Mouse (Mus musculus) heart, adult 2 months (tissue): ENCODE results near the gene Fkbp1a. TPM values are rescaled to one million over a fixed set of nuclear protein-coding genes. Genes with fewer than 3 reads are reported as not detected.
A peak's percentile ranks its signal among the peaks of the same experiment; 100 is the strongest.

Source experiments
- DNase-seq, 2 experiments: peaks; one replicate each; pipeline ENCODE4 v3.0.0; 2021
- H3K27ac ChIP-seq: fragments of 200-600 bp; 2 replicates; pipeline ENCODE4 v1.8.1; 2022
- H3K27me3 ChIP-seq: fragments of 200-500 bp; 2 replicates; pipeline ENCODE4 v1.6.1; 2012; ENCODE audit warnings: mild to moderate bottlenecking, low read length, inconsistent platforms, mixed read lengths; ENCODE audit not compliant: control insufficient read depth, insufficient read depth
- H3K36me3 ChIP-seq: fragments of 200-500 bp; 2 replicates; pipeline ENCODE4 v1.6.1; 2012; ENCODE audit warnings: low read length, inconsistent platforms; ENCODE audit not compliant: control insufficient read depth, insufficient read depth
- H3K4me1 ChIP-seq: fragments of 200-500 bp; 2 replicates; pipeline ENCODE4 v1.6.1; 2011; ENCODE audit warnings: low read length; ENCODE audit not compliant: control insufficient read depth, insufficient read depth
- H3K4me3 ChIP-seq: fragments of 200-600 bp; 2 replicates; pipeline ENCODE4 v1.8.1; 2022
- H3K79me2 ChIP-seq: fragments of 200-500 bp; replicated peaks from 2 replicates; pipeline ENCODE4 v1.6.1; 2012; ENCODE audit warnings: mild to moderate bottlenecking, inconsistent platforms, low read length, moderate library complexity, mixed read lengths; ENCODE audit not compliant: control insufficient read depth, insufficient read depth
- H3K9ac ChIP-seq: fragments of 200-500 bp; 2 replicates; pipeline ENCODE4 v1.6.1; 2012; ENCODE audit warnings: low read depth, mild to moderate bottlenecking, control low read depth, inconsistent platforms, low read length, mixed read lengths
- CTCF ChIP-seq: fragments of 200-600 bp; IDR thresholded peaks from 2 replicates; pipeline ENCODE4 v1.8.1; 2022; ENCODE audit warnings: antibody characterized with exemption, mild to moderate bottlenecking, moderate library complexity
- EP300 ChIP-seq: fragments of 200-500 bp; IDR thresholded peaks from 2 replicates; pipeline ENCODE4 v1.6.1; 2011; ENCODE audit warnings: low read depth, low read length, control low read depth; ENCODE audit not compliant: insufficient read depth
- POLR2A ChIP-seq: fragments of 200-500 bp; IDR thresholded peaks from 2 replicates; pipeline ENCODE4 v1.6.1; 2011; ENCODE audit warnings: mild to moderate bottlenecking, low read depth, low read length, control low read depth; ENCODE audit not compliant: insufficient read depth
- WGBS: fragments of 180-500 bp; shearing (Covaris S2); methylation state at CpG from one replicate; pipeline ENCODE4 v1.1.7; 2018; 5-methylcytosine and 5-hydroxymethylcytosine counted together
- intact Hi-C: fragments of 180-260 bp; cut with DNase I; formaldehyde crosslinking; loops from one replicate; pipeline ENCODE4 v1.15.1; 2025
- polyA plus RNA-seq: library from polyadenylated mRNA; depleted of rRNA; stranded (reverse); fragments of >200 nt; gene quantifications from 2 replicates; pipeline ENCODE4 v1.2.3, GENCODE M21; 2012
- total RNA-seq, 2 experiments: library from RNA; stranded (reverse); gene quantifications; 2 replicates each; pipeline ENCODE4 v1.2.3; 2021

Fkbp1a gene
- total and polyA plus RNA-seq, 3 experiments, result 90.5 to 211 (median 197) TPM

GRCm38 (mm10) chr2:151564006-151564405 lies 21.7 kb downstream of the Fkbp1a start:
- WGBS, result 90% methylated on average over 1 of the region's 1 CpGs
- no peak overlapping the region for H3K27ac ChIP-seq
- TF ChIP-seq POLR2A, result no peak
- TF ChIP-seq EP300, result no peak
- no peak for TF ChIP-seq CTCF
- no peaks in the 10 kb centered on the region for H3K4me1 ChIP-seq
- no peak for DNase-seq
- no peak overlapping the region for H3K4me3 ChIP-seq
- H3K27me3 ChIP-seq, result no peaks in the 10 kb centered on the region
- H3K36me3 ChIP-seq, result peaks cover 5% of the 10 kb centered on the region
- H3K79me2 ChIP-seq, result no peaks in the 10 kb centered on the region
- H3K9ac ChIP-seq, result no peak overlapping the region
- intact Hi-C loops, result no loop called here

GRCm38 (mm10) chr2:151564986-151565385 lies 22.7 kb downstream of the Fkbp1a start:
- TF ChIP-seq EP300 (no peak), POLR2A (no peak), CTCF (no peak)

GRCm38 (mm10) chr2:151566856-151567255 lies 24.6 kb downstream of the Fkbp1a start:
- TF ChIP-seq CTCF, result no peak
- TF ChIP-seq EP300, result no peak
- no peak for TF ChIP-seq POLR2A
- H3K9ac ChIP-seq, result no peak overlapping the region
- H3K36me3 ChIP-seq, result no peaks in the 10 kb centered on the region; the same call in 1 of the 2 replicates
- no peaks in the 10 kb centered on the region for H3K79me2 ChIP-seq
- no peak overlapping the region for H3K27ac ChIP-seq
- H3K4me3 ChIP-seq, result no peak overlapping the region
- 75% methylated on average over 6 of the region's 6 CpGs for WGBS
- DNase-seq, result no peak
- no peaks in the 10 kb centered on the region for H3K27me3 ChIP-seq
- H3K4me1 ChIP-seq, result no peaks in the 10 kb centered on the region; the same call in 1 of the 2 replicates
- intact Hi-C loops, result loop anchor here (5.0 kb wide), 1 partner anchor 55 kb away; no protein-coding TSS in a partner anchor

More at GRCm38 (mm10) chr2:151564986-151565385, 22.7 kb downstream of the Fkbp1a start:
- Histone ChIP-seq H3K27ac (no peak overlapping the region), H3K27me3 (no peaks in the 10 kb centered on the region), H3K9ac (no peak overlapping the region), H3K4me1 (no peaks in the 10 kb centered on the region), H3K36me3 (peaks cover 2% of the 10 kb centered on the region), H3K79me2 (no peaks in the 10 kb centered on the region), H3K4me3 (no peak overlapping the region)
- WGBS, result 17% methylated on average over 3 of the region's 3 CpGs
- intact Hi-C loops, result loop anchor here (5.0 kb wide), 1 partner anchor 53 kb away; no protein-coding TSS in a partner anchor
- no peak for DNase-seq

GRCm38 (mm10) chr2:151569452-151569851 lies 27.2 kb downstream of the Fkbp1a start:
- no peaks in the 10 kb centered on the region; the same call in 1 of the 2 replicates for H3K4me1 ChIP-seq
- no peak overlapping the region for H3K9ac ChIP-seq
- intact Hi-C loops, result loop anchor here (2.0 to 5.0 kb wide), 2 partner anchors 19 to 57 kb away; no protein-coding TSS in a partner anchor
- WGBS, result 75% methylated on average over 2 of the region's 2 CpGs
- DNase-seq, result peak in 1 of 2 experiments; percentile 10
- H3K36me3 ChIP-seq, result no peaks in the 10 kb centered on the region; the same call in 1 of the 2 replicates
- H3K79me2 ChIP-seq, result no peaks in the 10 kb centered on the region
- no peak overlapping the region for H3K27ac ChIP-seq
- H3K4me3 ChIP-seq, result no peak overlapping the region
- TF ChIP-seq EP300, result no peak
- no peak for TF ChIP-seq POLR2A
- no peak for TF ChIP-seq CTCF
- H3K27me3 ChIP-seq, result no peaks in the 10 kb centered on the region

- no peak for TF ChIP-seq CTCF
- no peak for TF ChIP-seq POLR2A
- no peak for TF ChIP-seq EP300
- H3K36me3 ChIP-seq, result no peaks in the 10 kb centered on the region
- H3K27me3 ChIP-seq, result no peaks in the 10 kb centered on the region
- H3K9ac ChIP-seq, result no peak within 1 kb of the TSS
- peaks cover 2% of the 10 kb centered on the region; the same call in 1 of the 2 replicates for H3K4me1 ChIP-seq
- H3K27ac ChIP-seq, result peak within 1 kb of the TSS; percentile 21
- 57% methylated on average over 17 of the region's 17 CpGs for WGBS
- no peak within 1 kb of the TSS for H3K4me3 ChIP-seq
- no peaks in the 10 kb centered on the region for H3K79me2 ChIP-seq
- intact Hi-C loops, result no loop called here
- DNase-seq, result no peak
Measured at GRCm38 (mm10) chr2:151571873-151572700, 29.8 kb downstream of the Fkbp1a start, which contains the start of gene Sdcbp2. TSS of gene Sdcbp2 (plus strand) at chr2:151572622.

GRCm38 (mm10) chr2:151573667-151574066 lies 31.4 kb downstream of the Fkbp1a start:
- Histone ChIP-seq H3K9ac (no peak overlapping the region), H3K79me2 (no peaks in the 10 kb centered on the region), H3K27ac (no peak overlapping the region), H3K4me1 (peaks cover 2% of the 10 kb centered on the region; the same call in 1 of the 2 replicates), H3K4me3 (no peak overlapping the region), H3K27me3 (no peaks in the 10 kb centered on the region), H3K36me3 (no peaks in the 10 kb centered on the region)
- peak in 1 of 2 experiments; percentile 10 for DNase-seq
- TF ChIP-seq POLR2A (no peak), CTCF (no peak), EP300 (no peak)
- intact Hi-C loops, result no loop called here
- 48% methylated on average over 3 of the region's 3 CpGs for WGBS
